Mouse (Mus musculus): Measurements from ENCODE around the gene Atp5d.

Gene Atp5d

DNA sequence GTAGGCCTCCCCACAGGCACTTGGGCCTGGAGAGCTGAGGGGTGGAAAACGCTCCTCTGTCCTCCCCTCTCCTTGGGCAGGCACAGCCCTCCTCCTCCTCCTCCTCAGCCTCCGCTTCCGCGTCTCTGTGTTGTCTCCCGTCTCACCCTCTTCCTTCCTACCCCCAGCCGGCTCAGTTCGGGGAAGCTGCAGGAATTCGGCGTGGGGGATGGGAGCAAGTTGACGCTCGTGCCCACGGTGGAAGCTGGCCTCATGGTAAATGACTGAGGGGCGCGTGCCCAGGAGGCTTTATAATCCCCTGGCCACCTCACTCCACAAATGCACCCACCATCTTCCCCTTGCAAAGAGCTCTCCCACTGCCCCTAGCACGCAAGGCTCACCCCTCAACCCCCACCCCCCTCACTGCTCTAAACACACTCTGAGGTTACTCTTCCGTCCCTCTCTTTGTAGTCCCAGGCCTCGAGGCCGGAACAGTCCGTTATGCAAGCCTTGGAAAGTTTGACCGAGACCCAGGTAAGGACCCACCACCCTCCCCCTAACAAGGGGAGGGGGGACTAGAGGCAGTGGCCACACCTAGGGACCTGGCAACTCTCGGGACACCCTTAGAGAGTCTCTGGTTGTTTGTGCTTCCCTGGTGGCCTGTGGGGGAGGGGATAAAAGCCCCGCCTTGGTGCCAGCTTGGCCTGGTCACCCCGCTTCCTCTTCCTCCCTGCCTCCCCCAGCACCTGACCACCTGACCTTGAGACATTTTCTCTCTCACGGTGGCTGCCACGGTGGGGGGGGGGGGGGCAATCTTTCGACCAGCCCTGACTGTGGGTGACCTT lies 13.0 kb downstream of the Atp5d start:
- CTCF ChIA-PET = interaction anchor here (0.6 to 1.0 kb wide), 2 partner anchors 10 to 537 kb away, joined by 3 to 5 read pairs; no protein-coding TSS in a partner anchor

DNA sequence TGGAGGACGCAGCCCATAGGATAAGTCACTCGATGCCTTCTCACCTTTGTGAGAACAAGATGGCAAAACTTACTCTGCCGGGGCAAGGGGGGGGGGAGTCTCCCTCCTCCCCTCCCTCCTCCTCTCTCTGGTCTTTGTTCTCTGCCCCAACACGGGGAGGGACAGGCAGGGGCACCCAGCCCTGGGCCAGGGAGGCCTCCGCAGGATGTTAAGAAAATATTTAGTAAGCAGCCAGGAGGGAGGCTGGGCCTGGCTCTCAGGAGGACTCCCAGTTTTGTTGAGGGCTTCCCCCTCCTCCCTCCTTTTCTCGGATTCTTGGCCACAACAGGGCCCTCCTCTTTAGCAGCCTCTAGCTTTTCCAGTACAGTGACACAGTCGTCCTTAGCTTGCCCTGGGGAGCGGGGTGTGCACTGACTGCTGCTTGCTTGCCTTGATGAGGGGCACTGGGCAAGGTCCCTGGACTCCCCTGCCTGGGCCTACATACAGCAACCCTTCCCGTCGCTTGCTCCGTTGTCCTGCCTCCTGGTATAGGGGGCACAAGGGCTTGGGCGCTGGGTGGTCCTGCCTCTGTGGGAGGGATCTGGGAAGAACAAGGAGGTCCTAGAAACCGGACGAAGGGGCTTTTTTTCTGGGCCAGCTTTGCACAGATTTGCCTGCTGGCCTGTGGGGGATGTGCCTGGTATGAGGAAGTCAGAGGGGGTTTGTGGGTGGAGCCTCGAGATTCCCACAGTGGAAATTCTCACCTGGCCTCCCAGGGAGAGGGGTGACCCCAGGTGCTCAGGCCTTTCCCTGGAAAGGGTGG lies 13.8 kb downstream of the Atp5d start:
- CTCF ChIA-PET = interaction anchor here (0.6 to 0.8 kb wide), 2 partner anchors 11 to 224 kb away, joined by 3 read pairs; no protein-coding TSS in a partner anchor

DNA sequence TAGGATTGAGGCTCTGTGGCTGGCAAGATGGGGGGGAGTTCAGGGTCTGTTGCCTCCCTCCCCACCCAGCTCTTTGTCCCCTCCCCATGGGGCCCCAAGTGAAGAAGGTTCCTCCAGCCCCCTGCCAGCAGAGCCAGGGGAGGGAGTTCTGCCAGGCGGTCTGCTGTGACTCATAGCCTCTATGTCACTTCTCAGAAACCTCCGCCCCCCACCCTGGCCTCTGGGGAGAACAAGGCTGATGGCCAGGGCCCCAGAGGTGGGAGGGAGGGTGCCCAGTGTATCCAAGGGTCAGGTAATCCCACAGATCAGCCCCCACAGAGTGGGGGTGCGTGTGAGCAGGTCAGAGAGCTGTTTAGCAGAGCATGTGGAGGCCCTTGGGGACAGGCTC lies 14.4 kb downstream of the Atp5d start:
- CTCF ChIA-PET = interaction anchor here (0.6 to 0.8 kb wide), 2 partner anchors 12 to 224 kb away, joined by 3 read pairs; no protein-coding TSS in a partner anchor

DNA sequence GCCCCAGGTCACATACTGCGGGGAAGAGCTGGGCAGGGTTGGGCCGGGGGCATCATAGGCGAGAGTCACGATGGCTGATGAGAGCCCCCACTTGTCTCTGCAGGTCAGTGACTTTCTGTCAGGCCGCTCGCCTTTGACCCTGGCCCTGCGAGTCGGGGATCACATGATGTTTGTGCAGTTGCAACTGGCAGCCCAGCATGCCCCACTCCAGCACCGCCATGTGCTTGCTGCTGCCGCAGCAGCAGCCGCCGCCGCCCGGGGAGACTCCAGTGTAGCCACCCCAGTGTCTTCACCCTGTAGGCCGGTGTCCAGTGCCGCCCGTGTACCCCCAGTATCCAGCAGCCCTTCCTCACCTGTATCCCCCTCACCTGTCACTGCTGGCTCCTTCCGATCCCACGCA lies 15.3 kb downstream of the Atp5d start:
- CTCF ChIA-PET = interaction anchor here (1.1 kb wide), 1 partner anchor 9 kb away, joined by 3 read pairs; no protein-coding TSS in a partner anchor

DNA sequence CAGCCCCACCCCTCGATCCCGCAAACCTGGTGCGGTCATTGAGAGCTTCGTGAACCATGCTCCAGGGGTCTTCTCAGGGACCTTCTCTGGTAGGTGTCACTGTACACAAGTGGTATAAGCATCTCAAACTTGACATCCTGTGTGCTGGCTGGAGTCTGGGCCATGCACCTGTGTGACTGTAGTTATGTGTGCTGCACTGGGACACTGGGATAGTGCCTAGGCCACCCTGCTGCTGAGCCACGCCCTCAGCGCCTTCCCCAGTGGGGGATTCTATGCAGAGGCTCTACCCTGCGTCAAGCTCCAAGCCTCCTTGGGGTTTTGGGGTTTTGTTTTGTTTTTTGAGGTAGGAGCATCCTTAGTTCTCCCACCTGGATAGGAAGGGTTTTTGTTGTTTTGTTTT lies 16.0 kb downstream of the Atp5d start:
- CTCF ChIA-PET = interaction anchor here (1.1 kb wide), 1 partner anchor 9 kb away, joined by 3 read pairs; no protein-coding TSS in a partner anchor

DNA sequence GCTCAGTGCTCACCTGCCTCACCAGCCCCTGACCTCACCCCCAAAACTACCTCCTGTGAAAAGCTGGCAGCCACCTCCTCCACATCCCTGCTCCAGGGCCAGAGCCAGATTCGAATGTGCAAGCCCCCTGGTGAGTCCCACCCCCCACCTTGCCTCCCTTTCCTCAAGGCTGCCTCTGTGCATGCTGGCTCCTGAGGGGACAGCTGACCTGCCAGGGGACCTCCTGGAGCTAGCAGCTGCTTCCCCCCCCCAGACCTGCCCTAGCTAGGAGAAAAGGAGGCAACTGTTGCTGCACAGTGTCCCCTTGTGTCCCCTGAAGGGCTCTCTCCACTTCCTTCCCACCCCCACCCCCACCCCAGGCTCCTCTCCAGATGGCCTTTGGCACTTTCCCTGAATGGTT lies 16.8 kb downstream of the Atp5d start:
- CTCF ChIA-PET = no interaction called here

DNA sequence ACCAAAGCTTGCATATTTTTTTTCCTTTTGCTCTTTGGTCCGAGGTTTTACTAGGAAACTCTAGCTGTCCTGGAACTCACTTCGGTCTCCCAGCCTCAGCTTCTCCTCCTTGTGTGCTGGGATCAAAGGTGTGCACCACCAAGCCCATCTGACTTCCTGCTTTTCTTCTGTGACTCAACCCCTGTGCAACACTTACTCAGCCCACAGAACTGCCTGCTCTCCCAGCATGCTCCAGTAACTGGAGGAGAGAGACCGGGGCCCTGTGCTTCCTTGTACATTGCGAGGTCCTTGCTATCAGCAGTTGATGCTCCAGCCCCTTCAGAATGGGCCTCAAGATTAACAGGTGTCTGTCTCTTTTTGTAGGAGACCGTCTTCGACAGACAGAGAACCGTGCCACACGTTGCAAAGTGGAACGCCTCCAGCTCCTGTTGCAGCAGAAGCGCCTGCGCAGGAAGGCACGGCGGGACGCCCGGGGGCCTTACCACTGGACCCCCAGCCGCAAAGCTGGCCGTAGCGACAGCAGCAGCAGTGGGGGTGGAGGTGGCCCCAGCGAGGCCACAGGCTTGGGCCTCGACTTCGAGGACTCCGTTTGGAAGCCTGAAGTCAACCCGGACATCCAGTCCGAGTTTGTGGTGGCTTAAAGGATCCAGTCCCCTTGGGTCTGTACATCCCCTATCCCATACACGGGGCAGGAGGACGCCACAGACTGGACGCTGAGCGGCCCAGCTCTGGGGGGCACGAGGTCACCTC lies 17.7 kb downstream of the Atp5d start:
- CTCF ChIA-PET = interaction anchor here (0.6 kb wide), 1 partner anchor 16 kb away, joined by 5 read pairs; the partner anchor contains the start of gene Cbarp

DNA sequence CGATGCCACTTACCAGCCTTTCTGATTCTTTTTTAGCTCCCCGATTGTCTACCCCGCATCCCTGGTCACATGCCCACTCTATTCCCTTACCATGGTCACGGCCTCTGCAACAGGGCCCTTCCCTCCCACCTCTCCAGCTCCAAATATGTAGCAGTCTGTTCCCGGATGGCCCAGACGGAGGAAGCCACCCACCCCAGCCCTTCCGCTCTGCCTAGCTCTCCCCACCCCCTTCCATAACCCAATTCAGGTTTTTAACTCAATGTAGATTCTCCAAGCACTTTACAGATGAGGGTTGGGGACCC lies 18.3 kb downstream of the Atp5d start:
- CTCF ChIA-PET = no interaction called here

DNA sequence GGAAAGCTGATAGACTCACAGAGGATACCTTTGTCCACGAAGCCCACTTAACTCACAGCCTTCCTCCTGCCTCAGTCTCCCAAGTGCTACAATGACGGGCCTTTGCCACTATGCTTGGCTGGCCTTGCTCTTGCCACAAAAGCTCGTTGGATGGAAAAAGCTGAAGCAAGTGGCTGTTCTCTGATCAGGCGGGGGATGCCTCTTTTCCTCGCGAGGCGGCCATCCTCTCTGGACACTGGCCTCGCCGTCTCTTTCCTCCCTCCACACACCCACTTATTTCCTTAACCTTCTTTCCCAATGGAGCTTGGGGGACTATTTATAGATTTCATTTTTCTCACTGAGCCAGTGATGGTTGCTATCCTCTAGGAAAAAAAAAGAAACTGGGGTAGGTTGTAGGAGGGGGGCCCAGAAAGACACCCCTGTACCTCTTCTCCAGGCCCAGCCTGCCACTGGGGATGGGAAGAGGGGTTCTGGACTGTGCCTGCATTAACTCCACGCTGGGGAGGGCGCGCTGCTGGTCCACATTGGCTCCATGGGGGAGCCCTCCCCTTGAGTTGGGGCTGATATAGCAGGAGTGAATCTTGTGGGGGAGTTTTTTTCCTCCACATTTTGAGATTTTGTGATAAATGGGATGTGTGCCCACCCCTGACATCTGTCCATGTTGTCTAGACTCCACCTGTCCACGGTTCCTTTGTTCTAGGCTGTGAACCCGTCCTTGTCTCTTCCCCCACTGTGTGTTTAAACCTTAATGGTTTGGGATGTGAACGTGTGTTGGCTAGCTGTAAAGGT lies 18.9 kb downstream of the Atp5d start:
- CTCF ChIA-PET = interaction anchor here (0.7 to 1.3 kb wide), 3 partner anchors 9 to 82 kb away, joined by 5 read pairs; partner anchors contain the start of gene Cbarp

DNA sequence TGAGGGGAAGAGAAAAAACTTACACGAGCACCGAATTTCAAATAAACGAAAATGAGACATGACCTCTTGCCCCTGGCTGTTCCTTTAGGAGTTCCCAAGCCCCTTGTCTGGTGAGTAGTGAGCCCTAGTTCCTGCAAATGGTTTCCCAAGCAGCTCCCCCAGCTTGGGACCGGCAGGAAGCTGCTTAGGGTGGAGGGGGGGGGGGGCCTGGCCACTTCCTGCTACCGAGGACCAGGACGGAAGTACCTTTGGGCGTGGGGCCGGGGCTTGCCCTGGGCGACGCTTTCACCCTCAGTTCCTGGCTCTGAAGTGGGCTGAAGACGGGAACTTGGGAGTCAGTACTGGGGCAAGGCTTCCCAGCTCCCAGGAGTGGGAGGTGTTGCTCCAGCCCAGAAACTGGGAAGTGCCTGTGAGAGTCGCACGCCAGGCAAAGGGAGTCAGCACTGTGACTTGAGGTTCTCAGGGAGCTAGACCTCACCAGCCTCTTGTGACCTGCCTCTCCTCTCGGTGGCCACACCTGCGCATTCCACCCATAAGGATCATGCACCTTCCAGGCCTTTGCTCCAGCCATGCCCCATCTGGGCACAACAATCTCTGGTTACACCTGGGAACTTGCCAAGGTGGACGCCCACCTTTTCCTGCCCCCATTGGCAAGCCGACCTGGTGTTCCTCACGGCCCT lies 20.0 kb downstream of the Atp5d start:
- CTCF ChIA-PET = interaction anchor here (0.5 to 1.3 kb wide), 6 partner anchors 8 to 1948 kb away, joined by 3 to 5 read pairs (median 5); partner anchors contain the start of gene Cbarp

DNA sequence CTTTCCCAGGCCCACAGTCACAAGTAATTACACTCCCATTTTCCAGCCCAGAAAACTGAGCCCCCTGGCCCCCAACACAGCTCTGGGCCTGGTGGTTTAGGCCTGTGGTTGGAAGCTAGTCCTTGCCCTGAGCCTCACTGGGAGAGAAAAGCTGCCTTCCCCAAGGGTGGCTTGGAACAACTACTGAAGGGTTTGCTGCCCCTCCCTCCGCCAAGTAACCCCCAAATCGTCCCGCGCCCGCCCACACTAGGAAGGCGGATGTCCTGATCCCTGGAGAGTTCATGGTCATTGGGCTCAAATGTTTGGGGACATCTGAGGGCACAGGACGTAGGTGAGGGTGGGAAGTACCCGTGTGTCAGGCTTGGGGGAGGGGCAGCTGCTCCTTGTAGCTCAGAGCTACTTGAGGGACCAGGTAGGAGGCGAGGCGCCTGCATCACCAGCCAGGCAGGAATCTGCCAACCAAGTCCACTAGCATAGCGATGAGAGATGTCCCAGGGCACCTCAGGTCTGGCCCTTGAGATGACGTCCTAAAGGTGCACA lies 20.7 kb downstream of the Atp5d start:
- CTCF ChIA-PET = interaction anchor here (1.3 kb wide), 1 partner anchor 8 kb away, joined by 5 read pairs; no protein-coding TSS in a partner anchor

DNA sequence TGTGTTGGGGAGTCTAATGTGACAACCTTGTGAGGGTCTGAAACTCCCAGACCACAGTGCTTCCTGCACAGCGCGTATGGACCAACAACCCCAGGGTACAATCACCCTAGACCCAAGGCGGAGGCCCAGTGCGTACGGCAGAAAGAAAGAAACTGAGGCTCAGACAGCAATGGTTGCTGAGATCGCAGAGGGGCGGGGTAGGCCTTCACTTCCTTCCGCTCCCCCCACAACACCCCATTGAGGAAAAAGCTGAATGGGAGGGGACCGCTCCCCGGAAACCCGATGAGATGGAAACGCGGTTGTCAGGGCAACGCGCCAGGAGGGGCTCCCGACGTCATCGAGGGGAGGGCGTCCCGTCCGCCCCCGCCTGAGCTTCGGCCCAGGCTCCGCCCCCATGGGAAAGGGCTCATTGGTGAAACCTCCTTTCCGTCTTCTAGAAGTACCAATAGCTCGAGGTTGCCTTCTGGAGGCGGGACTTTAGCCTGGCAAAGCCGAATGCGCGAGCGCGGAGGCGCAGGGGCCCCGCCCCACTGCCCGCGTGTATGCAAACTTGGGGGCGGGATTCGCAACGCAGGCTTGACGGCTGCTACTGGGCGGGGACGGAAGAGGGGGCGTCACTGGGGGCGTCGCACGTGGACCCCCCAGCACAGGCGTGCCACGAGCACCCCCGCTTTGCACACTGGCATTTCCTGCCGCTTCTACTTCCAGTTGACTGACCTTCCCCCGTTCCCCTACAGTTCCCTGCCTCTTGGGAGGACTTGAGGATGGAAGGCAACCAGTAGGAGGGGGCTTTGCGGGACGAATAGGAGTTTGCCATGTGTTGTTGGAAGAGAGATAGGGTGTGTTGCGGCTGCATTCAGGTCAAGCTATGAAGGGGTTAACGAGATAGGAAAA lies 21.4 kb downstream of the Atp5d start:
- CTCF ChIA-PET = interaction anchor here (0.6 kb wide), 1 partner anchor 770 kb away, joined by 3 read pairs; the partner anchor contains the start of gene Gadd45b

DNA sequence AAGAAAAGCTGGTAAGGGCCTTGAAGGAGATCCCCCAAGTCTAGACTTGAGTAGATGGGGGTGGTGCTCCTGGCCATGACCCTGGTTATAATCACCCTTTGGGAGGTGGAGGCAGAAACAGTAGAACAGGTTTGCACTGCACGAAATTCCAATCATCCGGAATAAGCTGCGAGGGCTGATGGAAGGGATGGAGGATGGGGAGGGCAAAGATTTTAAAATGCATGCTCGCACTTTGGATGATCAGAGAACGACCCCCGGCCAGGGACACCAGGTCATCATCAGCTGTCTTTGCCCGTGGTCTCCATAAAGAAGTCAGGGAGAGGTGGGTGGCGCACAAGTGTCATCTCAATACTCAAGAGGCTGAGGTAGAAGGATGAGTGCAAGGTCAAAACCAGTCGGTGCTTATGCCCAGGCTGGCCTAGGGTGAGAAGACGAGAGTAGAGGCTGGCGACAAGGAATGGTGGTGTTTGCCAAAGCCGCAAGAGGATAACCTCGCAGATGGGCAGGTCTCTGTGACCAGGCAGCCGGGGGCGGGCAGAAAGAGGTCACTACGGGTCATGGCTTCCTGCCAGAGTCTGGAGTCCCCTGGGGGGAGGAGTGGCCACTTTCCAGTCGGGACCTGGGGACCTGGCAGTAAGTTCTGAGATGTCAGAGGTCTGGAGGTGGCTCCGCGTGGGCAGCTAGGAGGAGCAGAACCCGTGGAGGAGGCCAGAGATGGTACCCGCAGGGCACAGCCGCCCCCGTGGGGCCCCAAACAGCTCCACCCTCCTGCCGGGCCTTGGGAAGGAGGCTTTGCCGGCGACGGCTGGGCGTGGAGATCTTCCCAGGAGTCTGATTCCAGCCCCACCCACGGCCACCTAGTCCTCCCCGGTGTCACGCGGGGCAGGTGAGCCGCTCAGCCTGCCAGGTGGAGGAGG lies 22.3 kb downstream of the Atp5d start:
- CTCF ChIA-PET = interaction anchor here (0.6 to 1.4 kb wide), 2 partner anchors 9 to 769 kb away, joined by 3 to 5 read pairs; partner anchors contain the start of gene Gadd45b

DNA sequence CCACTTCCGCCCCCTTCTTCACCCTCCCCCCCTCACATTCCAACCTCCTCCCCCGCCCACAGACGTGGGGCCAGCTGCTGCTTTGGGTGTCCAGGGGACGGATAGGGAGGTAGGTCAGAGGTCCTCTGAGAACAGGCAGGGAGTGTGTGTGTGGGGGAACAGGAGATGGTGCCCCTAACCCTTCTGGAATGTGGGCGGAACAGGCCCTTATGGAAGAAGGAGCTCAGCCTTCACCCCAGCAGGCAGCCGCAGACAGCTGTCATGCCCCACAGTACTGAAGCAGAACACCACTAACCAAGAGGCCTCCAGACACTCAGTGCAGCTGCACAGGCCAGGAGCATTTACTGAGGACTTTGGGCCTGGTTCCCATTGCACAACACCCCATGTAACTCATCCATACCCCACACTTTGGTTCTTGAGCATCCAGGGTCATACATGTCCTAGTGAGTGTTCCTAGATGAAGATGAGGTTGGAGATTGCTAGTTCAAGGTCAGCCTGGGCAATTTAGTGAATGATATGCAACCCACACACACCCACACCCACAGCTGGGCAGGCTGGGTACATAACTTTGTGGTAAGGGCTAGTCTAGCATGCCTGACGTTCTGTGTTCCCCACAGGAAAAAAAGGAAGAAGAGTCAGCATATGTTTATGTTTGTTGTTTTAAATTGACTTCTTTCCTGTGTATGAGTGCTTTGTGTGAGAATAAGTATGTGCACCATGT lies 23.2 kb downstream of the Atp5d start:
- CTCF ChIA-PET = interaction anchor here (1.4 to 2.0 kb wide), 2 partner anchors 10 to 19 kb away, joined by 5 read pairs; no protein-coding TSS in a partner anchor

DNA sequence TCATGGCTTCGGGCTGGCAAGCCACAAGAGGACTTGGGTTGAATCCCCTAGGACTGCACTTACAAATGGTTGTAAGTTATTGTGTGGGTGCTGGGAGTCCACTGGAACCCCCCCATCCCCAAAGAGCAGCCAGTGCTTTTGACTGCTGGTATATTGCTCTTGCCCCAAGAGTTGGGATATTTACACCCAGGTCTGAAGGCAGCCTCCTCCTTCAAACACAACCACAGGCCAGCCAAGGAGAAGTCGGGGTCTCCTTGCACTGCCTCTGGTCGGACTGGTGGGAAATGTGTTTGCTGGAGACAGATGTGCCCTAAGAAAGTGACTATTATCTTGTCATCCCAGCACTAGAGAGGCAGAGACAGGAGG lies 23.8 kb downstream of the Atp5d start:
- CTCF ChIA-PET = interaction anchor here (1.4 to 2.0 kb wide), 2 partner anchors 11 to 19 kb away, joined by 5 read pairs; no protein-coding TSS in a partner anchor

DNA sequence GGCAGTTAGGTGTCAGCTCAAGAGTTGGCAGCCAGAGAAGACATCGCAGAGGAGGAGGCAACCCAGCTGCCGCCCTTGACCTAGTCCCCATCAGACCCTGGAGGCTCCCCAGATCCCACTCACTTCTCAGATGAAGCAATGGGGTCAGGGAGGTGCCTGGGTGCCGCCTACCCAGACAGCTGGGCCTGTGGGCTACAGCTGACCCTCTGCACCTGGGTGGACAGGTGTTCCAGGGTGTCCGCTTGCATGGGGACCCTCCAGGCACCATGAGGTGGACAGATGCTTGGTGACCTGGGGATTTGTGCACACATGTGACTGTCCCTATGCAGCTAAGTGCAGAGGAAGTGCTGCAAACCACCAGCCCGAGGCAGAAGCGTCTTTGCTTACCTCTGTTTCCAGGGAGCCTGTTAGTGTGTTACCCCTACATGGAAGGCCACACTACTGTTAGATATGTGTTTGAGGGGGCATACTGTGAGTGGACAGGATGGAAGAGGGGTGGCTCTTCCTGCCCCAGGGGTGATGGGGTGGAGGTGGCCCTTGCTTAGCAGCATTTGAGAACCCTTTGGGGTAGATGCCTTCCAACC lies 24.4 kb downstream of the Atp5d start:
- CTCF ChIA-PET = interaction anchor here (0.7 to 2.0 kb wide), 2 partner anchors 9 to 20 kb away, joined by 3 to 5 read pairs; no protein-coding TSS in a partner anchor
